Mouse (Mus musculus) erythroblast, embryonic 14.5 days (primary cell): ENCODE data around the gene Hpd.

Source experiments
- GATA1 ChIP-seq: IDR thresholded peaks from 2 replicates; pipeline ENCODE4 v1.6.1; 2012; ENCODE audit warnings: low read length, inconsistent platforms, mixed read lengths
- TAL1 ChIP-seq: IDR thresholded peaks from 3 replicates; pipeline ENCODE4 v1.6.1; 2012; ENCODE audit warnings: low read length, inconsistent platforms, mixed read lengths

DNA sequence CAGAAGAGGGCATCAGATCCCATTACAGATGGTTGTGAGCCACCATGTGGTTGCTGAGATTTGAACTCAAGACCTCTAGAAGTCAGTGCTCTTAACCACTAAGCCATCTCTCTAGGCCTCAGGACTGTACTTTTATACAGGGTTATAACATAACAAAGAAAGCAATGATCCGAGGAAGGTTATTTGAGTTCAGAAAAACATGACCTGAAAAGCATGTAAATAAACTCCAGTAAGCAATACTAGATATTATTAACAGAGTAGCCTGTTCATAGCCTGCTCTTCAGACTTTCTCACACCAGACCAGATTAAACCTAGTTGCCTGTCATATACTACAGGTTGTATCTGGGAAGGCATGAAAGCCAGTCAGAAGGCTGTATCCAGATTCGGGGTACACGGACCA is 4.8 kb upstream of the Hpd start:
- TF ChIP-seq TAL1 (no peak), GATA1 (no peak)
